Mouse (Mus musculus) testis, adult 2 months (tissue): ENCODE measurements around the gene Lrfn2. TPM values are rescaled to one million over a fixed set of nuclear protein-coding genes. Genes with fewer than 3 reads are reported as not detected.

Experiments
- H3K27ac ChIP-seq: fragments of 200-500 bp; 2 replicates; pipeline ENCODE4 v1.5.1; 2012; ENCODE audit warnings: low read depth, low read length; ENCODE audit not compliant: control insufficient read depth, insufficient read depth
- H3K27me3 ChIP-seq: fragments of 200-500 bp; 2 replicates; pipeline ENCODE4 v1.6.1; 2012; ENCODE audit warnings: mild to moderate bottlenecking, low read length, moderate library complexity; ENCODE audit not compliant: control insufficient read depth, insufficient read depth
- H3K36me3 ChIP-seq: fragments of 200-500 bp; 2 replicates; pipeline ENCODE4 v1.6.1; 2012; ENCODE audit warnings: mild to moderate bottlenecking, low read length; ENCODE audit not compliant: control insufficient read depth, insufficient read depth
- H3K4me1 ChIP-seq: fragments of 200-500 bp; 2 replicates; pipeline ENCODE4 v1.6.1; 2012; ENCODE audit warnings: low read length; ENCODE audit not compliant: control insufficient read depth, insufficient read depth
- H3K4me3 ChIP-seq: fragments of 200-500 bp; 2 replicates; pipeline ENCODE4 v1.5.1; 2012; ENCODE audit warnings: low read depth, mild to moderate bottlenecking, low read length, moderate library complexity, mixed read lengths; ENCODE audit not compliant: control insufficient read depth
- CTCF ChIP-seq: fragments of 200-500 bp; IDR thresholded peaks from 2 replicates; pipeline ENCODE4 v1.5.1; 2012; ENCODE audit warnings: low read depth, mild to moderate bottlenecking, inconsistent platforms, low read length, moderate library complexity; ENCODE audit not compliant: control insufficient read depth, insufficient read depth, insufficient replicate concordance
- POLR2A ChIP-seq: fragments of 200-500 bp; IDR thresholded peaks from 2 replicates; pipeline ENCODE4 v1.6.1; 2012; ENCODE audit warnings: low read depth, mild to moderate bottlenecking, inconsistent platforms, low read length, moderate library complexity; ENCODE audit not compliant: control insufficient read depth
- polyA plus RNA-seq: library from polyadenylated mRNA; depleted of rRNA; stranded (reverse); fragments of >200 nt; gene quantifications from 2 replicates; pipeline ENCODE4 v1.2.3, GENCODE M21; 2012

Gene Lrfn2
- polyA plus RNA-seq, 1 experiment: 0.04 TPM

DNA sequence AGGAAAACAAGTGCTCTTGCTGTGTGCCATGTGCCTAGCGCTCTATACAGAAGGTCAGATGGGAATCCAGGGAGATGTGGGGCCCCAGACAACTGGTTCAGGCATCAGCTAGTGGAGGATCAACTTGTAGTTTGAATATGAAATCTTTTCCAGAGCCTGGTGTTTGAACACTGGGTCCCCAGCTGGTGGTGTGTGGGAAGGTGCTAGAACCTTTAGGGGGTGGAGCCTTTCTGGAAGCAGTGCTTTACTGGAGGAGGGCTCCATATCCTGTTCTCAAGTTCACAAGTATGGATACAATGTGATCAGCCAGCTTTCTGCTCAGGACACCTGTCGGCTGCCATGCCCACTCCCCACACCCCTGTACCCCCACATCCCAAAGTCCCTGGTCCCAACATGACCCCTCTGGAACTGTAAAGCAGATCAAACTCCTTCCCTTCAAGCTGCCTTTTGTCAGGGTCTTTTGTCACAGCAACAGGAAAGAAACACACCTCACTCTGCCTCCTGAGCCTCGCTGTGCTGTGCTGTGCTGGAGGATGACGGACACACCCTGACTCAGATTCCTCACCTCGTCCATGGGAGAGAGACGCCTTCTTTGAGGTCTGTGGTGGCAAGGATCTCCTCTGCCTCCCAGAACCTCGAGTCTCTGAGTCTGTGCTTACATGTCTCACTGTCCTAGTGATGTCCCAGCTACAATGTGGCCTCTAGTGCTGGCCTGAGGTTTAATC lies 81.9 kb downstream of the Lrfn2 start:
- TF ChIP-seq POLR2A (no peak), CTCF (no peak)
- Histone ChIP-seq H3K4me1 (no peaks in the 10 kb centered on the region), H3K4me3 (no peak overlapping the region), H3K36me3 (no peaks in the 10 kb centered on the region), H3K27me3 (no peaks in the 10 kb centered on the region), H3K27ac (no peak overlapping the region)

DNA sequence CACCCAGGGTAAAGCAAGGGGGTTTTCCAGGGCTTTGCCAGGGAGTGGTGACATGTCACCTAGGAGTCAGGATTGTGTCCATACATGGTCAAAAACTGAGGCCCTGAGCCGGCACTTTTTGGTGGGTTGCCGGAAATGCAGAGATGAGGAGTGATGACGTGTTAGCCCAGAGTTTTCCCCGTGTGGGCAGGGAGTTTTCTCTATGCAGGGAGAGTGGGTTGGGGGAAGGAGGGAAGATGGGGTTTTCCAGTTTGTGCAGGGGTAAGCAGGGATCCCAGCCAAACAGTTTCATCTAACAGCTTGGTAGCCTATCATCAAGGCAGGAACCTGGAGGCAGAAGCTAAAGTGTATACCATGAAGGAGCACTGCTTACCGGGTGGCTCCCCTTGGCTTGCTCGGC lies 83.2 kb downstream of the Lrfn2 start:
- Histone ChIP-seq H3K36me3 (no peaks in the 10 kb centered on the region), H3K27me3 (no peaks in the 10 kb centered on the region), H3K4me3 (no peak overlapping the region), H3K27ac (no peak overlapping the region), H3K4me1 (no peaks in the 10 kb centered on the region)
- TF ChIP-seq POLR2A: no peak

DNA sequence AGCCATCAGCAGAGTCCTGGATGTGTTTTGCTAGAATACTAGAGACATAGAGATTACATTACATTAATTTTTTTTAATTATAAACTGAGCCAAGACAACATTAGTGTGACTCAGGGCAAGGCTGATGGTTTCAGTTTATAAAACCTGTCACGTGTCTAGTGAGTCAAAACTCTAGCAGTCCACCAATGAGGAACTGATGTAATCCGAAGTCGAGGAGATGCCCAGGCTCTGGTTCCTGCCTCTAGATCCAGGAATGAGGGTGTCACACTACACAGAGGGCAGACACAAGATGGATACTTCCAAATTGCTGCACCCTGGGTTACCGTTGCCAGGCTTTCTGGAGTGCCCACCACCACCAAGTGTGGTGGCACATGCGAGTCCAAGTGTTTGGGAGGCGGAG lies 84.0 kb downstream of the Lrfn2 start:
- Histone ChIP-seq H3K4me3 (no peak overlapping the region), H3K4me1 (no peaks in the 10 kb centered on the region), H3K27ac (no peak overlapping the region), H3K36me3 (no peaks in the 10 kb centered on the region), H3K27me3 (no peaks in the 10 kb centered on the region)
- TF ChIP-seq CTCF: no peak
- no peak for TF ChIP-seq POLR2A

DNA sequence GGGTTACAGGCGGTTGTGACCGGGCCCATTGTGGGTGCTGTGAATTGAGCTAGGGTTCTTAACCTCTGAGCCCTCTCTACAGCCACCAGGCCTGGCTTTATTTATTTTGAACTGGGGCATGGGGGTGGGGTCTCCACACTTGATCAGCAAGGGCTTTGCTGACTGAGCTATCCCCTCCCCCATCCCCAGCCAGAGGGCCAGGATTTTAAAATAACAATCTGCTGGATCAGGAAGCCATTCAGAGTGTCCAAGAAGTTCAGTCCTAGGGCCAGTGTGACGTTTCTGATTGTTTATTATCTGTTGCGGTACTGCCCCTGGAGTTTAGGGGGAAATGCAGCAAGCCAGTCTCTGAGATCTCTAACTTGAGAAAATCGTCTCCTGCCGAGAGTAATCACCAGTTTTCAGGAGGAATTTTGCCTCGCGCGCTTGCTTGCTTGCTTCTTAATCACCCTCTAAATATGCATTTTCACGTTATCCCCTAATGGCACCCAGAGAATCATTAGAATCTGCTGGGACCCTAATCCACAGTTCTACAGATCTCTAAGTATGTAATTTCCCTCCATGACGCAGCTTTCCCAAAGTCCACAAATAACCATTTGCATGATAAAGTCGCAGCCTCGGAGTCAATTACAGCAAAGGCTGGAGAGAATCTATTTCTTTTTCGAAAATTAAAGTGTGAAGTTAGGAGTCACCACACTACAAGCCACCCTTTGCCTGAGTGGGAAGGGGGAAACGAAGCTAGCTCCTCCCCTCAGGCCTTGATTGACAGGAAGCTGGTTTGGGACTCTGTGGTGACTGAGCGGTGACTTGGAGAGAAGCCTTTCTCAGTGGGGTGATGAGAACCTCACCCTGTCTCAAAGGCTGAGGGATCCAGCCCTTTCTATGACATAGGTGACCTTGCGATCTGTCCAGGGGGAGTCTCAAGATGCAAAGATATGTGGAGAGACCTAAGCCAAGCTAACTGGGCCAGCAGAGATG lies 85.5 kb downstream of the Lrfn2 start:
- Histone ChIP-seq H3K4me1 (no peaks in the 10 kb centered on the region), H3K27ac (no peak overlapping the region), H3K27me3 (no peaks in the 10 kb centered on the region), H3K36me3 (no peaks in the 10 kb centered on the region), H3K4me3 (no peak overlapping the region)
- TF ChIP-seq CTCF: no peak
- no peak for TF ChIP-seq POLR2A

DNA sequence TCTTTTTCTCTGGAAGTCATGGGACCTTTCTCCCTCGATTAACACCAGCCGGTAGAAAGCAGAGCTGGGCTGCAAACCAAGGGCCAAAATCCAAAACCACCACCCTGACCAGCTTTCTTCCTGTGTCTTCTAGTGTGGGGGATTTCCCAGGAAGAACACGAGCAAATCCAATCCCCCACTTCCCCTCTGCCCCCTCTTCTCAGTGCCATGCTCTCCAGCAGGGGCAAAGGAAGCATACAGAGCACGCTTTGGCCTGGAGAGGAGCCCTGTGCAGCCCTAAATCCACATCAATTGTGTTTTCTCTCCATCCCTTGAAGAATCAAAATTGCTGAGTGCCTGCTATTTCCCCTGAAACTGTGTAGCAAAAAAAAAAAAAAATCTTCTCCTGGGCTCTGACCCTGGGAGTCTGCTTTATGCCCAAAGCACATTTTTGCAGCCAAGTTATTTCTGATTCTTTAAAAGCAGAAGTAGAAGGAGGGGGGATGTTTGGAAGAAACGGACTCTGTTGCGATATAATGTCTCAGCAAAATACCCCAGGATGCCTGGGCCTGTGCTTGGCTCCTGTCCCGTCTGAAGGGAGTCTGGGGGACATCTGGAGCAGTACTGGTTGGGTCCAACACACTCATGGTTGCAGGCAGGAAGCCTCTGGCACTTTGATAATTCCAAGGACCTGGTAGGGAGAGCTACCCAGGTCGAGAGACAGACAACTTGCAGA lies 86.8 kb downstream of the Lrfn2 start:
- no peaks in the 10 kb centered on the region for H3K36me3 ChIP-seq
- H3K4me3 ChIP-seq: no peak overlapping the region
- H3K27me3 ChIP-seq: no peaks in the 10 kb centered on the region
- no peak for TF ChIP-seq POLR2A
- TF ChIP-seq CTCF: no peak
- H3K27ac ChIP-seq: no peak overlapping the region
- H3K4me1 ChIP-seq: no peaks in the 10 kb centered on the region

DNA sequence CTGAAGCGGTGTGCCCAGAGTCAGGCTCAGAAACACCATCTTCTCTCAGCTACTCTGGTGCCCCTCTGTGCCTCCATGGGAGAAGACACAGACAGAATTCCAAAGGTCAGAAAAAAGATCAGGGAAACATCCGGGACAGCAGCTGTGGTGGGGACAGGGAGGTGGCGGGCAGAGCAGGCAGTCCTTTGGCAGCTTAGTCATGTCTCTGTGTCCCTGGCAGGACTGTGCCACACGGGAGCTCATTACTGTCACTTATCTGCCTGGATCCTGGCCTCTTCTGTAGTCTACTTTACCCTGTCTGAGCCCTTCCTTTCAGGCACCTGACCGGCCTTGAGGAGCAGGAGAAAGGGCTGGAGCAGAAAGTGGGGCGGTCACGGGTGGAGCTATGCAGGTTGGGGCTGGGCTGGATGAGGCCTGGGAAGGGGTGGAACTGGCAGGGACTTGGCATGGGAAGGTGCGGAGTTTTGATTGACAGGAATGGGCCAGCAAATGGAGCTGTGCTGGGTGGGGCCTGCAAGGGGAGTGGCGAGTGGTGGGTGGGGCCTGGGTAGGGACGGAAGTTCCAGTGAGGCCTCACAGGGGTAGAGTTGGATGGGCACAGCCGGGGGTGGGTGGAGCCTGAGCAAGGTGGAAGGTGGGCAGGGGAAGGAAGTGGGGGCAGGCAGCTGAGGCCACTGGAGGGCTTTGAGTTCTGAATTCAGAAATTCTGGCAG lies 97.5 kb downstream of the Lrfn2 start:
- Histone ChIP-seq H3K4me3 (no peak overlapping the region), H3K27me3 (no peaks in the 10 kb centered on the region), H3K27ac (no peak overlapping the region), H3K36me3 (no peaks in the 10 kb centered on the region), H3K4me1 (peaks cover 18% of the 10 kb centered on the region)
- TF ChIP-seq CTCF (no peak), POLR2A (no peak)
